Comparison of ENCODE assay signal across 17 mouse cellular contexts in genomic region chr16:57685790-57686399, GRCm38 (mm10).
DNase-seq lines count a peak whose midpoint lies in the region; ATAC-seq and TF ChIP-seq lines count a peak whose summit lies in the region.
"Had no signal": no experiment of that assay in that cellular context is flagged by ENCODE, and none has a peak within 500 bp of the region (broad histone marks: within the 10 kb centered on the region; RNA-seq: fewer than 3 reads in every experiment).

No protein-coding gene starts in this region.

- H3K9me3 ChIP-seq in lung, embryonic 14.5 days (ENCODE audit: low read depth, low read length) = no peaks in the 10 kb centered on the region
- H3K9me3 ChIP-seq in embryonic facial prominence, embryonic 12.5 days = no peaks in the 10 kb centered on the region
- no peaks in the 10 kb centered on the region for H3K9me3 ChIP-seq in embryonic facial prominence, embryonic 14.5 days (ENCODE audit: control insufficient read depth, low read length)
- no peaks in the 10 kb centered on the region for H3K9me3 ChIP-seq in limb, embryonic 13.5 days
- no peaks in the 10 kb centered on the region for H3K9me3 ChIP-seq in hindbrain, embryonic 10.5 days
- H3K9me3 ChIP-seq: heart, embryonic 12.5 days; hindbrain, embryonic 15.5 days; liver, embryonic 13.5 days had no signal

- no peaks in the 10 kb centered on the region for H3K4me1 ChIP-seq in lung, embryonic 14.5 days (ENCODE audit: insufficient read depth)
- 0 out of 2 replicates have a peak, but pooled peaks cover 3% of the 10 kb centered on the region for H3K4me1 ChIP-seq in embryonic facial prominence, embryonic 12.5 days
- H3K4me1 ChIP-seq in embryonic facial prominence, embryonic 14.5 days (ENCODE audit: control insufficient read depth, insufficient read depth, low read length) = peaks cover 3% of the 10 kb centered on the region; the same call in 1 of the 2 replicates
- H3K4me1 ChIP-seq in limb, embryonic 13.5 days = peaks cover 9% of the 10 kb centered on the region; the same call in 1 of the 2 replicates
- H3K4me1 ChIP-seq in hindbrain, embryonic 10.5 days (replicated peaks) = no peaks in the 10 kb centered on the region
- H3K4me1 ChIP-seq: heart, embryonic 12.5 days; hindbrain, embryonic 15.5 days; liver, embryonic 13.5 days had no signal

- no peak for TF ChIP-seq CTCF in lung, embryonic 14.5 days (IDR thresholded peaks at IDR 0.05; ENCODE audit: low read depth)

- ATAC-seq in lung, embryonic 14.5 days (ENCODE audit: insufficient read depth) = peak; percentile 62
- ATAC-seq in embryonic facial prominence, embryonic 12.5 days (ENCODE audit: insufficient number of reproducible peaks, insufficient read depth, low FRiP score, low TSS enrichment) = no peak
- ATAC-seq in embryonic facial prominence, embryonic 14.5 days (ENCODE audit: low read depth) = 0 out of 2 replicates have a peak, but pooled peaks have one; percentile 15
- no peak for ATAC-seq in limb, embryonic 13.5 days (ENCODE audit: low FRiP score, low read depth)

- no peaks in the 10 kb centered on the region for H3K27me3 ChIP-seq in lung, embryonic 14.5 days (ENCODE audit: insufficient read depth, low read length)
- H3K27me3 ChIP-seq in embryonic facial prominence, embryonic 12.5 days = no peaks in the 10 kb centered on the region
- H3K27me3 ChIP-seq in embryonic facial prominence, embryonic 14.5 days (replicated peaks; ENCODE audit: control insufficient read depth, insufficient read depth, low read length) = no peaks in the 10 kb centered on the region
- peaks cover 4% of the 10 kb centered on the region for H3K27me3 ChIP-seq in limb, embryonic 13.5 days
- no peaks in the 10 kb centered on the region for H3K27me3 ChIP-seq in hindbrain, embryonic 10.5 days (ENCODE audit: insufficient read depth, poor library complexity, severe bottlenecking)
- H3K27me3 ChIP-seq: heart, embryonic 12.5 days; hindbrain, embryonic 15.5 days; liver, embryonic 13.5 days had no signal

- H3K36me3 ChIP-seq in lung, embryonic 14.5 days (ENCODE audit: insufficient read depth) = no peaks in the 10 kb centered on the region
- H3K36me3 ChIP-seq in embryonic facial prominence, embryonic 12.5 days = no peaks in the 10 kb centered on the region
- H3K36me3 ChIP-seq in embryonic facial prominence, embryonic 14.5 days (ENCODE audit: control insufficient read depth, insufficient read depth, low read length) = no peaks in the 10 kb centered on the region
- no peaks in the 10 kb centered on the region for H3K36me3 ChIP-seq in limb, embryonic 13.5 days
- H3K36me3 ChIP-seq in hindbrain, embryonic 10.5 days = no peaks in the 10 kb centered on the region
- H3K36me3 ChIP-seq: heart, embryonic 12.5 days; hindbrain, embryonic 15.5 days; liver, embryonic 13.5 days had no signal

- no peak overlapping the region for H3K27ac ChIP-seq in lung, embryonic 14.5 days (ENCODE audit: low read depth)
- peak overlapping the region; percentile 36; the same call in 1 of the 2 replicates for H3K27ac ChIP-seq in embryonic facial prominence, embryonic 12.5 days
- H3K27ac ChIP-seq in embryonic facial prominence, embryonic 14.5 days (replicated peaks; ENCODE audit: low read depth, low read length) = peak overlapping the region; percentile 48; the same call in 1 of the 2 replicates
- H3K27ac ChIP-seq in limb, embryonic 13.5 days = peak overlapping the region; percentile 33; the same call in 1 of the 2 replicates
- no peak overlapping the region for H3K27ac ChIP-seq in hindbrain, embryonic 10.5 days
- H3K27ac ChIP-seq: hindbrain, embryonic 15.5 days; liver, embryonic 13.5 days; macrophage had no signal

- DNase-seq in lung, embryonic 14.5 days = peak; percentile 1
- no peak for DNase-seq in lung, postnatal 14 days
- no peak for DNase-seq in embryonic facial prominence, embryonic 14.5 days (ENCODE audit: low spot score)
- no peak for DNase-seq in hindbrain, embryonic 10.5 days (ENCODE audit: low spot score)
- no peak for DNase-seq in thymus, postnatal 10 days (ENCODE audit: low spot score in 2 of 2)
- DNase-seq in cerebellum, postnatal 4 days (ENCODE audit: low spot score in 2 of 2) = no peak
- DNase-seq: cerebellum, adult 9-10 months; gastrocnemius, postnatal 36 days; kidney, adult 2 months; layer of hippocampus, postnatal 36 days; liver, embryonic 13.5 days; midbrain, embryonic 14.5 days had no signal

- WGBS in lung, embryonic 14.5 days = 53% methylated on average over 5 of the region's 5 CpGs
- WGBS in embryonic facial prominence, embryonic 12.5 days = 51% methylated on average over 5 of the region's 5 CpGs
- WGBS in embryonic facial prominence, embryonic 14.5 days = 45% methylated on average over 5 of the region's 5 CpGs
- 40% methylated on average over 5 of the region's 5 CpGs for WGBS in limb, embryonic 13.5 days
- 71% methylated on average over 5 of the region's 5 CpGs for WGBS in hindbrain, embryonic 10.5 days

- H3K4me2 ChIP-seq in lung, embryonic 14.5 days = no peak overlapping the region
- no peak overlapping the region for H3K4me2 ChIP-seq in embryonic facial prominence, embryonic 12.5 days (replicated peaks)
- H3K4me2 ChIP-seq in embryonic facial prominence, embryonic 14.5 days (ENCODE audit: low read depth, low read length) = no peak overlapping the region
- H3K4me2 ChIP-seq in limb, embryonic 13.5 days (replicated peaks) = no peak overlapping the region
- H3K4me2 ChIP-seq: heart, embryonic 12.5 days; hindbrain, embryonic 15.5 days; liver, embryonic 13.5 days had no signal

- no peak overlapping the region for H3K4me3 ChIP-seq in lung, embryonic 14.5 days (ENCODE audit: low read depth, low read length)
- no peak overlapping the region for H3K4me3 ChIP-seq in embryonic facial prominence, embryonic 12.5 days
- H3K4me3 ChIP-seq in embryonic facial prominence, embryonic 14.5 days (ENCODE audit: low read depth, low read length) = no peak overlapping the region
- no peak overlapping the region for H3K4me3 ChIP-seq in limb, embryonic 13.5 days
- H3K4me3 ChIP-seq in hindbrain, embryonic 10.5 days = no peak overlapping the region
- H3K4me3 ChIP-seq: heart, embryonic 12.5 days; hindbrain, embryonic 15.5 days; liver, embryonic 13.5 days had no signal

- no peak overlapping the region for H3K9ac ChIP-seq in lung, embryonic 14.5 days
- H3K9ac ChIP-seq in embryonic facial prominence, embryonic 12.5 days = no peak overlapping the region
- no peak overlapping the region for H3K9ac ChIP-seq in embryonic facial prominence, embryonic 14.5 days (ENCODE audit: low read depth, low read length)
- H3K9ac ChIP-seq in limb, embryonic 13.5 days = no peak overlapping the region
- H3K9ac ChIP-seq: heart, embryonic 12.5 days; hindbrain, embryonic 15.5 days; liver, embryonic 13.5 days had no signal

Comparison
In these comparisons a context has a peak if more than half of its experiments do, and no peak if none do; other contexts are left out.
1. ATAC-seq: peak in lung, embryonic 14.5 days (single experiment) and embryonic facial prominence, embryonic 14.5 days (single experiment); none in embryonic facial prominence, embryonic 12.5 days (single experiment) and limb, embryonic 13.5 days (single experiment).
2. H3K27ac ChIP-seq: peak in embryonic facial prominence, embryonic 12.5 days (single experiment), embryonic facial prominence, embryonic 14.5 days (single experiment) and limb, embryonic 13.5 days (single experiment); none in lung, embryonic 14.5 days (single experiment) and hindbrain, embryonic 10.5 days (single experiment).